Mouse (Mus musculus) limb, embryonic 11.5 days (tissue): ENCODE measurements around the gene Nup160. TPM values are rescaled to one million over a fixed set of nuclear protein-coding genes. Genes with fewer than 3 reads are reported as not detected.

Experiments
- ATAC-seq: fragments of 200-750 bp; cut with Nextera tagmentation; 2 replicates; pipeline ENCODE4 v1.8.0; 2017; ENCODE audit warnings: low read depth; ENCODE audit not compliant: insufficient number of reproducible peaks, low FRiP score, low TSS enrichment
- DNase-seq: peaks from one replicate; pipeline ENCODE4 v3.0.0-alpha.2; 2015; ENCODE audit warnings: low spot score
- H3K27ac ChIP-seq: fragments of 300-500 bp; sonication (generic); replicated peaks from 2 replicates; pipeline ENCODE4 v1.5.1; 2014; ENCODE audit warnings: low read depth, mild to moderate bottlenecking, low read length
- H3K27me3 ChIP-seq: fragments of 300-500 bp; sonication (generic); 2 replicates; pipeline ENCODE4 v1.6.1; 2014; ENCODE audit warnings: mild to moderate bottlenecking, low read length, mixed read lengths; ENCODE audit not compliant: control insufficient read depth, insufficient read depth
- H3K36me3 ChIP-seq: fragments of 300-500 bp; sonication (generic); 2 replicates; pipeline ENCODE4 v1.6.1; 2014; ENCODE audit warnings: mild to moderate bottlenecking, low read length, moderate library complexity, mixed read lengths; ENCODE audit not compliant: control insufficient read depth, insufficient read depth
- H3K4me1 ChIP-seq: fragments of 300-500 bp; sonication (generic); 2 replicates; pipeline ENCODE4 v1.6.1; 2014; ENCODE audit warnings: low read length, mixed read lengths; ENCODE audit not compliant: control insufficient read depth, insufficient read depth
- H3K4me2 ChIP-seq: fragments of 300-500 bp; sonication (generic); 2 replicates; pipeline ENCODE4 v1.6.1; 2014; ENCODE audit warnings: low read depth, mild to moderate bottlenecking, moderate library complexity; ENCODE audit not compliant: severe bottlenecking
- H3K4me3 ChIP-seq: fragments of 300-500 bp; sonication (generic); 2 replicates; pipeline ENCODE4 v1.5.1; 2014; ENCODE audit warnings: low read depth, low read length
- H3K9ac ChIP-seq: fragments of 300-500 bp; sonication (generic); 2 replicates; pipeline ENCODE4 v1.6.1; 2014; ENCODE audit warnings: mild to moderate bottlenecking, low read length
- H3K9me3 ChIP-seq: fragments of 300-500 bp; sonication (generic); 2 replicates; pipeline ENCODE4 v1.6.1; 2016; ENCODE audit warnings: low read length; ENCODE audit not compliant: control insufficient read depth
- WGBS: fragments of 180-500 bp; shearing (Covaris S2); extraction: QIAGEN DNeasy Blood & Tissue Kit; methylation state at CpG from one replicate; pipeline ENCODE4 v1.1.7; 2014; 5-methylcytosine and 5-hydroxymethylcytosine counted together
- polyA plus RNA-seq: library from polyadenylated mRNA; unstranded; fragments of >200 nt; fragmentation: Nextera tagmentation; extraction: Ambion mirVana; gene quantifications from 2 replicates; pipeline ENCODE4 v1.2.1, GENCODE M21; 2014

Nup160 gene
- polyA plus RNA-seq, 1 experiment from 2014 or later = 66.2 TPM

DNA sequence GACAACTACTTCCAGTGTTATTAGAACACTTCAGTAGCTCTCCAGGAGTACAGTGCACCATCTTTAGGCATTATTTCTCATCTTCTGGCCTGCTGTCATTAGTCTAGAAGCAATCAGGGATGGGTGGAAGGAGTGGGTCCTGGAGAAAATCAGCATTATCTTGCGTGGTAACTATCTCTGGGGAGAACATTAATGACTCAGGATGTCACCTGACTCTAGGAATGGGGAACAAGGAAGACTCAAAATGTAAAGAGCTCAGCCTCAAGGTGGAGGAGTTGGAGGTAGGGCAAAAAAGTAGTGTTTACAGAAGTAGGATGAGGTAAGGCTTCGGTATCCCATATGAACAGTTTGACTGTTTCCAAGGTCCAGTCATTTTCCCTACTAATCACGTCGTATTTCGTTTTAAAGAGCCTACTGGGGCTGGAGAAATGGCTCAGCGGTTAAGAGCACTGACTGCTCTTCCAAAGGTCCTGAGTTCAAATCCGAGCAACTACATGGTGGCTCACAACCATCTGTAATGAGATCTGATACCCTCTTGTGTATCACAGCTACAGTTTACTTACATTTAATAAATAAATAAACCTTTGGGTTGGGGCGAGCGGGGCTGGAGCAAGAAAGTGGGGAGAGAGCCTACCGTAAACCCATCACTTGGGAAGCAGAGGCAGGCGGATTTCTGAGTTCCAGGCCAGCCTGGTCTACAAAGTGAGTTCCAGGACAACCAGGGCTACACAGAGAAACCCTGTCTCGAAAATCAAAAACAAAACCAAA is 67.5 kb downstream of the Nup160 start:
- peaks cover 6% of the 10 kb centered on the region; the same call in 1 of the 2 replicates for H3K4me1 ChIP-seq
- H3K27ac ChIP-seq = peak overlapping the region; percentile 79
- H3K9ac ChIP-seq = peak overlapping the region; percentile 52
- H3K9me3 ChIP-seq = no peaks in the 10 kb centered on the region
- DNase-seq (peak; percentile 34), ATAC-seq (0 out of 2 replicates have a peak, but pooled peaks have one; percentile 1)
- WGBS = 59% methylated on average over 12 of the region's 12 CpGs
- no peaks in the 10 kb centered on the region for H3K27me3 ChIP-seq
- H3K4me3 ChIP-seq = peak overlapping the region; percentile 74
- peak overlapping the region; percentile 83 for H3K4me2 ChIP-seq
- peaks cover 2% of the 10 kb centered on the region; the same call in 1 of the 2 replicates for H3K36me3 ChIP-seq

- H3K4me2 ChIP-seq = peak within 1 kb of the TSS; percentile 83
- ATAC-seq = peak; percentile 99
- 1% methylated on average over 44 of the region's 44 CpGs for WGBS
Observed at GRCm38 (mm10) chr2:90745053-90745678, 68.2 kb downstream of the Nup160 start, which contains the start of gene Fnbp4. Fnbp4 (plus strand) TSS chr2:90745370.

GRCm38 (mm10) chr2:90745740-90746537 is 68.9 kb downstream of the Nup160 start:
- Histone ChIP-seq H3K4me1 (peaks cover 6% of the 10 kb centered on the region; the same call in 1 of the 2 replicates), H3K36me3 (peaks cover 6% of the 10 kb centered on the region; the same call in 1 of the 2 replicates), H3K9ac (peak overlapping the region; percentile 90), H3K27me3 (no peaks in the 10 kb centered on the region), H3K4me2 (peak overlapping the region; percentile 83), H3K9me3 (no peaks in the 10 kb centered on the region), H3K4me3 (peak overlapping the region; percentile 74), H3K27ac (peak overlapping the region; percentile 92)
- DNase-seq (no peak), ATAC-seq (peak; percentile 5; the same call in 1 of the 2 replicates)
- under 1% methylated on average over 54 of the region's 54 CpGs for WGBS

More at GRCm38 (mm10) chr2:90745053-90745678, 68.2 kb downstream of the Nup160 start, which contains the start of gene Fnbp4:
- peaks cover 6% of the 10 kb centered on the region; the same call in 1 of the 2 replicates for H3K4me1 ChIP-seq
- no peaks in the 10 kb centered on the region for H3K27me3 ChIP-seq
- peak; percentile 97 for DNase-seq
- H3K9me3 ChIP-seq = no peaks in the 10 kb centered on the region
- peak within 1 kb of the TSS; percentile 74 for H3K4me3 ChIP-seq
- H3K9ac ChIP-seq = peak within 1 kb of the TSS; percentile 90
- H3K36me3 ChIP-seq = peaks cover 2% of the 10 kb centered on the region; the same call in 1 of the 2 replicates
- H3K27ac ChIP-seq = peak within 1 kb of the TSS; percentile 92

- Histone ChIP-seq H3K27ac (no peak overlapping the region), H3K9me3 (no peaks in the 10 kb centered on the region), H3K4me1 (peaks cover 6% of the 10 kb centered on the region; the same call in 1 of the 2 replicates), H3K4me2 (peak overlapping the region; percentile 83), H3K9ac (peak overlapping the region; percentile 90), H3K36me3 (peaks cover 12% of the 10 kb centered on the region; the same call in 1 of the 2 replicates), H3K4me3 (peak overlapping the region; percentile 74), H3K27me3 (no peaks in the 10 kb centered on the region)
- ATAC-seq = no peak
- DNase-seq = no peak
- WGBS = 22% methylated on average over 4 of the region's 4 CpGs
Observed at GRCm38 (mm10) chr2:90746538-90746865, 69.5 kb downstream of the Nup160 start.

DNA sequence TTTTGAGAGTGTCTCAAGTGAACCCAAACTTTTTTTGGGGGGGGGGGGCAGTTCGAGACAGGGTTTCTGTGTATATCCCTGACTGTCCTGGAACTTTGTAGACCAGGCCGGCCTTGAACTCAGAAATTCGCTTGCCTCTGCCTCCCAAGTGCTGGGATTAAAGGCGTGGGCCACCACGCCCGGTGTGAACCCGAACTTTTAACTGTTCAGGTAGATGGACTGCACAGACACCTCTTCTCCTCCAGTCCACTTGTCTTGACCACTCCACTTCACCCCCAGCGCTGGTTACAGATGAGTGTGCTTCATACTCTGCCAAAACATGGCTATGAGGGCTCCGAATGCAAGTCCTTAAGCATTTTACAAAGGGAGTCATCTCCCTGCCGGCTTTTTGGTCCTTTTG is 70.1 kb downstream of the Nup160 start:
- Histone ChIP-seq H3K36me3 (peaks cover 13% of the 10 kb centered on the region; the same call in 1 of the 2 replicates), H3K4me1 (peaks cover 6% of the 10 kb centered on the region; the same call in 1 of the 2 replicates), H3K27me3 (no peaks in the 10 kb centered on the region), H3K9me3 (no peaks in the 10 kb centered on the region), H3K27ac (no peak overlapping the region), H3K4me3 (peak overlapping the region; percentile 74; the same call in 1 of the 2 replicates), H3K9ac (no peak overlapping the region), H3K4me2 (peak overlapping the region; percentile 83)
- DNase-seq (no peak), ATAC-seq (no peak)
- 93% methylated on average over 10 of the region's 10 CpGs for WGBS

GRCm38 (mm10) chr2:90749676-90750459 is 72.9 kb downstream of the Nup160 start:
- Histone ChIP-seq H3K9ac (no peak overlapping the region), H3K27ac (no peak overlapping the region), H3K27me3 (no peaks in the 10 kb centered on the region), H3K9me3 (no peaks in the 10 kb centered on the region), H3K4me1 (peaks cover 6% of the 10 kb centered on the region; the same call in 1 of the 2 replicates), H3K36me3 (peaks cover 26% of the 10 kb centered on the region), H3K4me3 (no peak overlapping the region), H3K4me2 (no peak overlapping the region)
- DNase-seq (no peak), ATAC-seq (no peak)
- 81% methylated on average over 6 of the region's 6 CpGs for WGBS

DNA sequence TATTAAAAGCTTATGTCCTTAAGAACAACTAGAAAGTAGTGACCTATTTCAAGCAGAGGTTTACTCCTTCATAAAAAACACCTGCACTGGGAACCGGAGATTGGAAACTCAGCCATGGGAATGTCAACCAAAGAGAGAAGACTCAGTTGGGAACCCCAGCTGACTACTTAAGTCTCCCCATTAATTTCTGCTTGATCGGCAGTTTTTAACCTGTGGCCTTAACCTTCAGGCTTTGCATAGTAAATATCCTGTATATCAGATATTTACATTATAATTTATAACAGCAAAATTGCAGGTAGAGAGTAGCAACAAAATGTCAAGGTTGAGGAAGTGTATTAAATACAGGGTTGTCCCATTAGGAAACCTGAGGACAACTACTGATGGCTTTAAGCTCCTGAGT is 76.5 kb downstream of the Nup160 start:
- WGBS = 92% methylated on average over 2 of the region's 2 CpGs
- Histone ChIP-seq H3K9me3 (no peaks in the 10 kb centered on the region), H3K27me3 (no peaks in the 10 kb centered on the region), H3K36me3 (peaks cover 34% of the 10 kb centered on the region), H3K27ac (no peak overlapping the region), H3K4me2 (no peak overlapping the region), H3K4me3 (no peak overlapping the region), H3K9ac (no peak overlapping the region), H3K4me1 (no peaks in the 10 kb centered on the region)
- DNase-seq (no peak), ATAC-seq (no peak)
